Mouse (Mus musculus): ENCODE data around the gene Qtrt1.

Gene Qtrt1

GRCm38 (mm10) chr9:21419646-21420045 lies 8.0 kb downstream of the Qtrt1 start:
- no peak for DNase-seq (ENCODE audit: low spot score in 2 of 2)

GRCm38 (mm10) chr9:21424631-21425555 lies 13.3 kb downstream of the Qtrt1 start, which contains the start of gene Dnm2:
Gene Dnm2 (plus strand): TSS chr9:21424908.
- DNase-seq (ENCODE audit: low spot score in 2 of 2): peak; percentile 96 to 99

GRCm38 (mm10) chr9:21425556-21425945 lies 13.9 kb downstream of the Qtrt1 start:
- no peak for DNase-seq (ENCODE audit: low spot score in 2 of 2)

GRCm38 (mm10) chr9:21426013-21426412 lies 14.4 kb downstream of the Qtrt1 start:
- DNase-seq (ENCODE audit: low spot score in 2 of 2): no peak

- DNase-seq (ENCODE audit: low spot score in 2 of 2): no peak
These were observed 14.9 kb downstream of the Qtrt1 start for GRCm38 (mm10) chr9:21426525-21426924.

GRCm38 (mm10) chr9:21427773-21428172 lies 16.1 kb downstream of the Qtrt1 start:
- DNase-seq (ENCODE audit: low spot score in 2 of 2): no peak

GRCm38 (mm10) chr9:21428178-21428577 lies 16.5 kb downstream of the Qtrt1 start:
- DNase-seq (ENCODE audit: low spot score in 2 of 2): no peak

- no peak for DNase-seq (ENCODE audit: low spot score in 2 of 2)
These were observed 19.1 kb downstream of the Qtrt1 start for GRCm38 (mm10) chr9:21430724-21431123.

- no peak for DNase-seq (ENCODE audit: low spot score in 2 of 2)
These were observed 20.4 kb downstream of the Qtrt1 start for GRCm38 (mm10) chr9:21432066-21432465.

GRCm38 (mm10) chr9:21433766-21434165 lies 22.1 kb downstream of the Qtrt1 start:
- DNase-seq (ENCODE audit: low spot score in 2 of 2): no peak

- no peak for DNase-seq (ENCODE audit: low spot score in 2 of 2)
These were observed 22.8 kb downstream of the Qtrt1 start for GRCm38 (mm10) chr9:21434410-21434809.

- no peak for DNase-seq (ENCODE audit: low spot score in 2 of 2)
These were observed 24.4 kb downstream of the Qtrt1 start for GRCm38 (mm10) chr9:21435777-21436635.

GRCm38 (mm10) chr9:21437577-21437976 lies 25.9 kb downstream of the Qtrt1 start:
- no peak for DNase-seq (ENCODE audit: low spot score in 2 of 2)

GRCm38 (mm10) chr9:21438219-21438618 lies 26.6 kb downstream of the Qtrt1 start:
- no peak for DNase-seq (ENCODE audit: low spot score in 2 of 2)

GRCm38 (mm10) chr9:21439456-21439855 lies 27.8 kb downstream of the Qtrt1 start:
- no peak for DNase-seq (ENCODE audit: low spot score in 2 of 2)

- no peak for DNase-seq (ENCODE audit: low spot score in 2 of 2)
These were observed 28.3 kb downstream of the Qtrt1 start for GRCm38 (mm10) chr9:21439914-21440313.

GRCm38 (mm10) chr9:21440387-21440786 lies 28.8 kb downstream of the Qtrt1 start:
- no peak for DNase-seq (ENCODE audit: low spot score in 2 of 2)

- no peak for DNase-seq (ENCODE audit: low spot score in 2 of 2)
These were observed 32.2 kb downstream of the Qtrt1 start for GRCm38 (mm10) chr9:21443853-21444252.

- no peak for DNase-seq (ENCODE audit: low spot score in 2 of 2)
These were observed 32.9 kb downstream of the Qtrt1 start for GRCm38 (mm10) chr9:21444574-21444973.

GRCm38 (mm10) chr9:21445081-21445744 lies 33.6 kb downstream of the Qtrt1 start:
- no peak for DNase-seq (ENCODE audit: low spot score in 2 of 2)

- no peak for DNase-seq (ENCODE audit: low spot score in 2 of 2)
These were observed 36.1 kb downstream of the Qtrt1 start for GRCm38 (mm10) chr9:21447778-21448177.

- no peak for DNase-seq (ENCODE audit: low spot score in 2 of 2)
These were observed 38.1 kb downstream of the Qtrt1 start for GRCm38 (mm10) chr9:21449710-21450109.

All from urinary bladder, adult 18-20 months (tissue).